9 mouse cellular contexts compared by ENCODE assay signal in genomic region chr1:87070720-87071119, GRCm38 (mm10). TPM values are rescaled to one million over a fixed set of nuclear protein-coding genes. Genes with fewer than 3 reads are reported as not detected.
DNase-seq lines count a peak whose midpoint lies in the region; ATAC-seq and TF ChIP-seq lines count a peak whose summit lies in the region.
"Had no signal": no experiment of that assay in that cellular context is flagged by ENCODE, and none has a peak within 500 bp of the region (broad histone marks: within the 10 kb centered on the region; RNA-seq: fewer than 3 reads in every experiment).

No protein-coding gene starts in this region.

- TF ChIP-seq CTCF in G1E (IDR thresholded peaks at IDR 0.05; ENCODE audit: low read depth, low read length) = peak; percentile 91

- H3K4me3 ChIP-seq in kidney, embryonic 16.5 days (ENCODE audit: low read length) = no peak overlapping the region
- H3K4me3 ChIP-seq in G1E (ENCODE audit: low read depth, low read length) = no peak overlapping the region
- H3K4me3 ChIP-seq in liver, embryonic 12.5 days = no peak overlapping the region

- H3K27me3 ChIP-seq in kidney, embryonic 16.5 days (ENCODE audit: insufficient read depth, low read length) = no peaks in the 10 kb centered on the region
- peaks cover 25% of the 10 kb centered on the region for H3K27me3 ChIP-seq in G1E (ENCODE audit: insufficient read depth, low read length)
- no peaks in the 10 kb centered on the region for H3K27me3 ChIP-seq in liver, embryonic 12.5 days (replicated peaks)

- 60% methylated on average over 16 of the region's 16 CpGs for WGBS in kidney, embryonic 16.5 days
- 48% methylated on average over 16 of the region's 16 CpGs for WGBS in liver, embryonic 12.5 days (ENCODE audit: insufficient replicate concordance)

- no peaks in the 10 kb centered on the region for H3K4me1 ChIP-seq in kidney, embryonic 16.5 days (ENCODE audit: insufficient read depth, low read length)
- H3K4me1 ChIP-seq in G1E (ENCODE audit: insufficient read depth, low read depth, low read length) = peaks cover 7% of the 10 kb centered on the region
- H3K4me1 ChIP-seq in liver, embryonic 12.5 days = no peaks in the 10 kb centered on the region

- no peak; the same call in 1 of the 2 replicates for ATAC-seq in kidney, embryonic 16.5 days (ENCODE audit: low FRiP score, low TSS enrichment)
- ATAC-seq in G1E (ENCODE audit: extremely low read depth, insufficient number of reproducible peaks, low FRiP score, poor library complexity, severe bottlenecking) = 0 out of 2 replicates have a peak, but pooled peaks have one; percentile 8
- peak; percentile 53 for ATAC-seq in liver, embryonic 12.5 days

- no peak overlapping the region for H3K9ac ChIP-seq in kidney, embryonic 16.5 days (replicated peaks; ENCODE audit: low read length)
- H3K9ac ChIP-seq in liver, embryonic 12.5 days = no peak overlapping the region

- no peak overlapping the region for H3K4me2 ChIP-seq in kidney, embryonic 16.5 days (replicated peaks; ENCODE audit: low read depth, low read length)
- H3K4me2 ChIP-seq in liver, embryonic 12.5 days = no peak overlapping the region

- peak; percentile 34 for DNase-seq in kidney, adult 18-20 months
- DNase-seq in G1E (ENCODE audit: low spot score) = peak; percentile 49
- peak; percentile 29 for DNase-seq in embryo, embryonic 10.5 days (ENCODE audit: low spot score)
- peak; percentile 15 to 67 for DNase-seq in spleen, postnatal 10 days (ENCODE audit: low spot score in 2 of 2)
- DNase-seq in layer of hippocampus, adult 8-10 months (ENCODE audit: low spot score in 2 of 2) = no peak
- DNase-seq in left cerebral cortex, adult 8-10 months (ENCODE audit: low spot score in 2 of 2) = no peak

- H3K9me3 ChIP-seq in kidney, embryonic 16.5 days (ENCODE audit: low read length) = no peaks in the 10 kb centered on the region
- no peaks in the 10 kb centered on the region for H3K9me3 ChIP-seq in G1E (replicated peaks)
- H3K9me3 ChIP-seq in liver, embryonic 12.5 days (replicated peaks) = no peaks in the 10 kb centered on the region

- no peak overlapping the region for H3K27ac ChIP-seq in kidney, embryonic 16.5 days (ENCODE audit: low read length)
- H3K27ac ChIP-seq in liver, embryonic 12.5 days = no peak overlapping the region
- H3K27ac ChIP-seq: macrophage had no signal

- H3K36me3 ChIP-seq in kidney, embryonic 16.5 days (ENCODE audit: insufficient read depth, low read length) = no peaks in the 10 kb centered on the region
- no peaks in the 10 kb centered on the region for H3K36me3 ChIP-seq in G1E (replicated peaks)
- no peaks in the 10 kb centered on the region for H3K36me3 ChIP-seq in liver, embryonic 12.5 days

RNA-seq across cellular contexts. Expression of gene Alppl2, which starts 19.0 kb away (rescaled TPM):
- polyA plus RNA-seq in kidney, embryonic 16.5 days (2015; fragmentation: Nextera tagmentation; extraction: Ambion mirVana) = not detected in 2 replicates
- total RNA-seq in G1E (2014; fragmentation: Nextera tagmentation) (not detected in 2 replicates), G1E (2017) (not detected in 2 replicates)
- not detected in 2 replicates for polyA plus RNA-seq in G1E (2012)
- polyA plus RNA-seq in liver, embryonic 12.5 days (2016; fragmentation: Nextera tagmentation; extraction: Ambion mirVana) = 0.14 TPM in 1 of 2 replicates, not detected in the other
- total RNA-seq in layer of hippocampus, adult 8-10 months (2022) = not detected
- total RNA-seq in left cerebral cortex, adult 8-10 months (2022) = not detected
- polyA plus RNA-seq: macrophage had no signal

RNA-seq across cellular contexts. Expression of gene Alpi, which starts 30.7 kb away (rescaled TPM):
- polyA plus RNA-seq in kidney, embryonic 16.5 days (2015; fragmentation: Nextera tagmentation; extraction: Ambion mirVana) = 0.06 TPM in 1 of 2 replicates, not detected in the other
- total RNA-seq in G1E (2014; fragmentation: Nextera tagmentation) = not detected in 2 replicates
- 0.06 TPM in 1 of 2 replicates, not detected in the other for total RNA-seq in G1E (2017)
- polyA plus RNA-seq in G1E (2012) = not detected in 2 replicates
- not detected in 2 replicates for polyA plus RNA-seq in liver, embryonic 12.5 days (2016; fragmentation: Nextera tagmentation; extraction: Ambion mirVana)
- total RNA-seq in layer of hippocampus, adult 8-10 months (2022) = under 1 TPM in 1 of 4 experiments, not detected in 3; 0.20 TPM
- total RNA-seq in left cerebral cortex, adult 8-10 months (2022) = under 1 TPM in 3 of 4 experiments, not detected in 1; 0.26 to 0.37 (median 0.30) TPM
- polyA plus RNA-seq: macrophage had no signal

RNA-seq across cellular contexts. Expression of gene Akp3, which starts 54.1 kb away (rescaled TPM):
- polyA plus RNA-seq in kidney, embryonic 16.5 days (2015; fragmentation: Nextera tagmentation; extraction: Ambion mirVana) = not detected in 2 replicates
- not detected in 2 replicates for total RNA-seq in G1E (2014; fragmentation: Nextera tagmentation)
- total RNA-seq in G1E (2017) = 0.11 TPM in 1 of 2 replicates, not detected in the other
- not detected in 2 replicates for polyA plus RNA-seq in G1E (2012)
- not detected in 2 replicates for polyA plus RNA-seq in liver, embryonic 12.5 days (2016; fragmentation: Nextera tagmentation; extraction: Ambion mirVana)
- total RNA-seq in layer of hippocampus, adult 8-10 months (2022) = not detected
- total RNA-seq in left cerebral cortex, adult 8-10 months (2022) = not detected
- polyA plus RNA-seq: macrophage had no signal

Comparison
In these comparisons a context has a peak if more than half of its experiments do, and no peak if none do; other contexts are left out.
1. DNase-seq: peak in kidney, adult 18-20 months (single experiment), G1E (single experiment), embryo, embryonic 10.5 days (single experiment) and spleen, postnatal 10 days (2 of 2); none in layer of hippocampus, adult 8-10 months (0 of 2) and left cerebral cortex, adult 8-10 months (0 of 2).